Mouse (Mus musculus) CH12.LX (cell line): ENCODE results near the gene Mpv17l2.

Experiments
- SMC3 ChIP-seq: IDR thresholded peaks from 2 replicates; pipeline ENCODE4 v1.6.1; 2011; ENCODE audit warnings: low read depth, low read length, improper control_type of control experiment
- TCF12 ChIP-seq: IDR thresholded peaks from 2 replicates; pipeline ENCODE4 v1.6.1; 2014; ENCODE audit warnings: low read depth, mild to moderate bottlenecking, inconsistent platforms, low read length, improper control_type of control experiment

GRCm38 (mm10) chr8:70797081-70798070 is 36.6 kb upstream of the Mpv17l2 start:
- TF ChIP-seq TCF12 (no peak; the same call in 1 of the 2 replicates), SMC3 (no peak)
